Mouse (Mus musculus): ENCODE data around the gene Crtc3.
A peak's percentile ranks its signal among the peaks of the same experiment; 100 is the strongest.

Crtc3 gene

DNA sequence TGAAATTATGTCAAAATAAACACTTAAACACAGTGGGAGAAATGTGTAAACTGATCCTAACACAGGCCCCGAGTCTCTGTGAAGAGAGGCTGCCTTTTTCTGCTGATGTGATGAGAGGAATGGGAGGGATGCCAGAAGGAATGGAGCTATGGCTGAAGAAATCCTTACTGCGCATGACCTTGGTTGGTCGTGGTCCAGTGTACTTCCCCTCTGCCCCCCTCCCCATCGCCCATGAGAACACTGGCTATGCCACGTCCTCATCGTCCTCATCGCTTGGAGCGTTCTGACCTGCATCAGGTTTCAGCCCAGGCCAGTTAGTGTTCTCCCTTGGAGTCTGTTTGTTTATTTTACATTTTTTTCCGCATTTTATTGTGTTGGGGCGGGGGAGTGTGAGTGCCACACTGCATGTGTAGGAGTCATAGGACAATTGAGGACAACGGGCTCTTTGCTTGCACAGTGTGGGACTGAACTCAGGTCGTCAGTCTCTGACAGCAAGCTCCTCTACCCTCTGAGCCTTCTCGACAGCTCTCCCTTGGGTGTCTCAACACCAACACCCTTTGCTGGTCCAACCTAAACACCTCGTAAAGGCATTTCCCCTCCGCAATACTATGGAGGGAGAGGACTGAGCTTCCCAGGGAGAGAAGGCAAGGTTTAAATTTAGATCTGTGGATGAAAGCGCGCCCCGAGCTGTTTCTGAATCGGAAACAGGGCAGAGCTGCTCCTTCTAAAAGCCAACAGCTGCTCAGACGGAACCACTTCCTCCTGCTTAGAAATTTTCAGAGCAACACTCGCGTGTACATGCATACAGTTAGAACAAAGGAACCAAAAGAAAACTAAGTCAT is 134.3 kb downstream of the Crtc3 start:
- DNase-seq (ENCODE audit: low spot score): peak; percentile 43

DNA sequence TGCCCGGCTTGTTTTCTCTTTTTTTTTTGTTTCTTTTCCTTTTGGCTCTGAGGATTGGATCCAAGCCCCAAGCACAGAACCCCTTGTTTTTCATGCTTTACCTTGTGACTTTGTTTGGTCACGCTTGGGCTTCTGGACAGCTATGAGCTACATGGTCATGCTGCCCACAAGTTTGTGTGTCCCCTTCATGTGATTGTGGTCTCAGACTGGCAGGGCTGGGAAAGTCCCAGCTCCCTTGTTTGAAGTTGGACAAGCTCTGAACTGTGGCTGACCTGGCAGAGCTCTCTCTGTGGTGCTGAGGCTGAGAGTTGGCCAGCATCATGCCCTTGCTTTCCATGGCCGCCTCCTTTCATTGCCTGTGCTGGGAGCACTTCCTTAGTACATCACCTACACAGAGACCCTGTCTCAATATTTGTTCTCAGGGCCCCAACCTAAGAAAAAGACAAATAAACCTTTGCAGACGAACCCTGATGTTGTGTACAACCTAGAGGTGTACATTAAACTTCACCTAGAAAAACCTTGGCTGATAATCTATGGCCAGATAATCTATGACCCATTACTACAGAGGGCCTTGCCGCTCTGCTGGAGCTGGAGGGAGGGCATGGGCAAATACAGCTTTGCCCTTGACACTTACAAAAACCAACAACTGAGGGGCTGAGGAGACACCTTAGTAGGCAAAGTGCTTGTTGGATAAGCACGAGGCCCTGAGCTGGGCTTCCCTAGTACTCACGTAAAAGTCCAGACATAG is 140.0 kb downstream of the Crtc3 start:
- no peak for DNase-seq (ENCODE audit: low spot score)

- no peak for DNase-seq (ENCODE audit: low spot score)
These were observed 146.4 kb downstream of the Crtc3 start for GRCm38 (mm10) chr7:80542139-80542831.

DNA sequence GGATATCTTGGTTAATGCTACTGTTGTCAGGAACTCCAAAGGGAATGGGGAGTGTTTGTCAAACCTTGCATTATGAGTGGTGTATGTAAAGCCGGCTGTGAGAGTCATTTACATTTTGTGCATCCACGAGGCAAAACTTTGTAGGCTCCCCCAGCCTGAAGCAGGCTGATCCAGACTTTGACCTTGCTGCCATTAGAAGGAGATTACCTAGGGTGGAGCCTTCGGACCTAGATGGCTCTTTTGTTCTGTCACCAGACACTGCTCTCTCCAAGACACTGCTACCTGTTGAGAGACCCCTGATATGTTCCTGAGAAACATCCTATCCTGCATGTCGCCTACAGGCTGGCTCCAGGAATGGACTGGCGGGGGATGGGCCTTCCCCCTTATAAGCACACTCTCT is 149.1 kb downstream of the Crtc3 start:
- DNase-seq (ENCODE audit: low spot score): no peak
